Mouse (Mus musculus): ENCODE measurements at regions not wholly inside any gene's neighbourhood (a gene's known extent, or its start where the extent isn't known, plus 50 kb on each side); places are given as distances from the start of the nearest gene placed in this dataset.
"Not testable (repeated sequence)": the region's sequence is repeated elsewhere in the genome, so short reads cannot be mapped to it uniquely, and the experiment has no call there.

DNA sequence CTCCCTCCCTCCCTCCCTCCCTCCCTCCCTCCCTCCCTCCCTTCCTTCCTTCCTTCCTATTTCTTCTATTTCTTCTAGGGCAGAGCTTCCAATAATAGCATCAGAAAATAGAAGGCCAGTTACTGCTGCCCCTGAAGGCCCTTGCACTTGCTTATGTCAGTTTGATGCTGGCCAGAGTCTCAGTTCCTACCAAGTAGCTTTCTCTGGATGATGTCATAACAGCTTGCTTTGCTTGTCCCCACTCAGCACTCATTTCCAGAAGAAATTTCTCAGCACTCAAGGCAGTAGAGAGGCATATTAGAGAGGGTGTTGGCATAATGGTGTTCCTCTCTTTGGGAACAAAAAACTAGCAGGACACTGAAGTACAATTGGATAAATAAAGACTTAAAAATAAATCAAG is 811.6 kb upstream of the 4930444P10Rik start:
- Histone ChIP-seq H3K4me2 (no peak overlapping the region), H3K9me3 (replicated peaks) (no peaks in the 10 kb centered on the region), H3K27ac (no peak overlapping the region), H3K4me1 (no peaks in the 10 kb centered on the region), H3K9ac (no peak overlapping the region), H3K4me3 (no peak overlapping the region), H3K36me3 (ENCODE audit: poor library complexity, severe bottlenecking) (no peaks in the 10 kb centered on the region), H3K27me3 (no peaks in the 10 kb centered on the region)
- ATAC-seq: no peak

DNA sequence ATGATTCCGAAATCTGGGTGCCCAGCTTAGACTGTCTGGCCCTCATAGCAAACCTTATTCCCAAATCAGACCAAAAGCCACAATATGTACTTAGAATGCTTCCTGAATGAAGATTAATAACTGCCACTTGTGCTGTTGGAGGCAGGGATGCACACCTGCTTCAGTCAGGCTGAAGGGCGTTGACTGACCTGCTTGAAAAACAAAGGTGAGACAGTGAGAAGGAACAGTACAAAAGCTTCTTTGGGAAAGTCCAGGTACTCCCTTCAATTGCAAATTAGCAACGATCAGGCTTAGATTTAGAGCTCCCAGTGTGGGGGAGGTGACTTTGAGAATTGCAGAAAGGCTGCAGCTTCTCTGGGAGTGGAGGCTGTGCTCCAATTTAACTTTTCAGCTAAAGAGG is 775.3 kb upstream of the 4930444P10Rik start:
- not testable (repeated sequence) for ATAC-seq; H3K27me3 ChIP-seq; H3K27ac ChIP-seq; H3K4me2 ChIP-seq; H3K4me3 ChIP-seq; H3K9me3 ChIP-seq (replicated peaks); H3K9ac ChIP-seq; H3K36me3 ChIP-seq (ENCODE audit: poor library complexity, severe bottlenecking); H3K4me1 ChIP-seq
- 81% methylated on average over 3 of the region's 3 CpGs for WGBS

DNA sequence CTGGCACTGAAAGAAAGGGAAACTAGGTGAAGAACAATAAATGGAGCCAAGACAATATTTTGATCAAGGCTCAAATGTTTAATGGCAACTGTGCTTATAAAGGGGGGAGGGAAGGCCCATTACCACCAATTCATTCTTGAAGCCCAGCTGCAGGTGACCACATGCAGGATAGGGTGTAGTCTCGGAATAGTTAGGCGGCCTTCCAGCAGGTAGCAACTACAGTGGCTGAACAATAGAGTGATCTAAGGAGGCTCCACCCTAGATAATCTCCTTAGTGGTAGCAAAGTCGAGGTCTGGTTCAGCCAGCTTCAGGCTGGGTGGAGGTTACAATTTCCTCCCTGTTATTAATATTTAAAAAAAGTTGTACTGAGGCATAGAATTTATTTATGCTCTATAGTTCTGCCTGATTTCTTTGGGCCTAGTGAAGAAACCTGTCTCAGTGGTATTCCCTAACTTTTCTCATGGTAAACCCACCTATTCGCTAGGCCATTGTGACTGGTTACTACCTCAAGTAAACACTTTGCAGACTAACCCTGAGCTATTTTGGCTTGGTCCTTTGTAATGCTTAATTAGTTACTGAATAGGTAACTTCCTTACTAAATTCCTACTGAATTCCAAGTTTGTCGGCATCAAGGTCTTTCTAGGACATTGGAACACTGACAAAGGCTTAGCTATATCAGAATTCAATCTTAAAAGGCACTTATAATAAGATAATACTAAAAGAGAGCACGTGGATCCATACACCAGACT is 774.1 kb upstream of the 4930444P10Rik start:
- H3K27ac ChIP-seq; H3K4me1 ChIP-seq; H3K9ac ChIP-seq; H3K4me3 ChIP-seq; H3K4me2 ChIP-seq; H3K9me3 ChIP-seq (replicated peaks); H3K36me3 ChIP-seq (ENCODE audit: poor library complexity, severe bottlenecking); H3K27me3 ChIP-seq; ATAC-seq: not testable (repeated sequence)
- 83% methylated on average over 6 of the region's 6 CpGs for WGBS

DNA sequence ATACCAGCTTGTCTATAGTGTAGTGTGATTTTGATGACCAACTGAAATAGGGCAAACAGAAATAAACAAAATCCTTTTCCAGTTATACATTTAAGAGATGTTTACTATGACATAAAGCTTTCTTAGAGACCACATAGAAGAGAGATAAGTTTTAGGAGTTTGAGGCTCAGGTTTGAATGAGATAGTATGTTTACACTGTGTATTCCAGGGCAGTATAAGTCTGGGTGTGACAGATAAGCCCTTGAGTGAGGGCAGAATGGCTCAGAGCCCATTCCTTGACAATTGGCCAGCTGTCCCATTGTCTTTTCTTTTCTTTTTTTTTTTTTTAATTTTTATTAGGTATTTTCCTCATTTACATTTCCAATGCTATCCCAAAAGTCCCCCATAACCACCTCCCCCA is 744.0 kb upstream of the 4930444P10Rik start:
- H3K4me1 ChIP-seq: no peaks in the 10 kb centered on the region
- no peak overlapping the region for H3K27ac ChIP-seq
- H3K9me3 ChIP-seq (replicated peaks): no peaks in the 10 kb centered on the region
- ATAC-seq: no peak
- H3K27me3 ChIP-seq: no peaks in the 10 kb centered on the region
- H3K9ac ChIP-seq: no peak overlapping the region
- H3K4me3 ChIP-seq: no peak overlapping the region
- no peaks in the 10 kb centered on the region for H3K36me3 ChIP-seq (ENCODE audit: poor library complexity, severe bottlenecking)
- H3K4me2 ChIP-seq: no peak overlapping the region

DNA sequence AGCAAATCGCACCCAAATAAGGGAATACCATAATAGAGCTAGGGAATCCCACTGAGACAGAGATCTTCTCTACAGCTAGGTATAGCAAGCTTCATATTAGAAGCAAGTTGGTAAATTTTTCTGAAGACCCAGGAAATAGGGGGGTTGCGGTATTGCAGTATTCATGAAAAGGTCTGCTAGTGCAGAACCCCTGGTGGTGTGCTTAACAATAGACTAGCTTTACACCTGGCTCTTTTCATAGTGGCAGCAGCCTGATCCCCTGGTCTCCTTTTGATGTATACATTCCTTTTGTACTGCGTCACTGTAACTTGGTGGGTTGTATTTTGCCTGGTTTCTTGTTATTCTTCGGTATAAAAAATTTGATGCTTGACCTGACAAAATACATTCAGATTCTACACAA is 731.6 kb upstream of the 4930444P10Rik start:
- 28% methylated on average over 4 of the region's 4 CpGs for WGBS
- not testable (repeated sequence) for H3K9me3 ChIP-seq (replicated peaks); H3K27me3 ChIP-seq; H3K9ac ChIP-seq; H3K4me1 ChIP-seq; H3K27ac ChIP-seq; H3K4me2 ChIP-seq; H3K4me3 ChIP-seq; H3K36me3 ChIP-seq (ENCODE audit: poor library complexity, severe bottlenecking); ATAC-seq

DNA sequence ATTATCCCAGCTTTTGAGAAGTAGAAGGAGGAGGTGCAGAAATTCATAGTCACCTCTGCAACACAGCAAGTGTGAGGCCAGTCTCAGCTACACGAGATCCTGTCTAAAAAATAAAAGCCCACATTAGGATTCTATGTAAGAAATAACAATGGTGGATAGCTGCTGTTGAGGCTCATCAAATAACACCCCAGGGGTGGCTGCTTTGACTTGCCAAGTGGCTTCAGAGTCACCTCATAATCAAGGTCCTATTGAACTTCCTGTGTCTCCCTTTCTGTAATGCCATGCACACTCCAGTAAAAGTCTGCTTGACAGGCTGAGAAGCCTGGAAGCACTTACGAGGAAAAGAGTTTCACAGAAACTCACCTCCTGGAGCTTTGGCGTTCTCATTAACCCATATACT is 730.9 kb upstream of the 4930444P10Rik start:
- no peaks in the 10 kb centered on the region for H3K9me3 ChIP-seq (replicated peaks)
- peaks cover 4% of the 10 kb centered on the region; the same call in 1 of the 2 replicates for H3K4me1 ChIP-seq
- 22% methylated on average over 3 of the region's 3 CpGs for WGBS
- no peak overlapping the region for H3K27ac ChIP-seq
- H3K9ac ChIP-seq: no peak overlapping the region
- H3K4me3 ChIP-seq: no peak overlapping the region
- no peaks in the 10 kb centered on the region for H3K27me3 ChIP-seq
- no peak overlapping the region for H3K4me2 ChIP-seq
- no peaks in the 10 kb centered on the region for H3K36me3 ChIP-seq (ENCODE audit: poor library complexity, severe bottlenecking)
- no peak for ATAC-seq

DNA sequence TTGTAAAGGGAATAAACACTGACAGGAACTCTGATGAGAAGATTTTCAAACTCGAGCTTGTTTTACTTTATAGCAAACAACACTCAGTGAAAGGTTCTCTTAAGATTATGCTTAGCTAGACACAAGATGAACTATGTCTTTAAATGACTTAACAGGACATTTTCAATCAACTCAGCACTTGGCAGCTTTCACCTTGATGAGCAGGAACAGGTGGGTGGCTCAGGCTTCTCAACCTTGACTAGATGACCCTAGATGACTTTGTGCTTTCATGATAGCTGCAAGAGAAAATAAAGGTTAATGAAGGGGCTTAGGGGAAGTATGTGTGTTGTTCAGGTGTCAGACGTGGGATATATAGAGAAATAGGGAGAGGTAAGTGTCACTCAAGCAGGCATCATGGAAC is 728.1 kb upstream of the 4930444P10Rik start:
- no peak overlapping the region for H3K4me2 ChIP-seq
- WGBS: 76% methylated on average over 2 of the region's 2 CpGs
- no peak overlapping the region for H3K9ac ChIP-seq
- no peak overlapping the region for H3K27ac ChIP-seq
- H3K4me1 ChIP-seq: peaks cover 4% of the 10 kb centered on the region; the same call in 1 of the 2 replicates
- no peaks in the 10 kb centered on the region for H3K27me3 ChIP-seq
- H3K9me3 ChIP-seq (replicated peaks): no peaks in the 10 kb centered on the region
- H3K36me3 ChIP-seq (ENCODE audit: poor library complexity, severe bottlenecking): no peaks in the 10 kb centered on the region
- no peak for ATAC-seq
- H3K4me3 ChIP-seq: no peak overlapping the region

DNA sequence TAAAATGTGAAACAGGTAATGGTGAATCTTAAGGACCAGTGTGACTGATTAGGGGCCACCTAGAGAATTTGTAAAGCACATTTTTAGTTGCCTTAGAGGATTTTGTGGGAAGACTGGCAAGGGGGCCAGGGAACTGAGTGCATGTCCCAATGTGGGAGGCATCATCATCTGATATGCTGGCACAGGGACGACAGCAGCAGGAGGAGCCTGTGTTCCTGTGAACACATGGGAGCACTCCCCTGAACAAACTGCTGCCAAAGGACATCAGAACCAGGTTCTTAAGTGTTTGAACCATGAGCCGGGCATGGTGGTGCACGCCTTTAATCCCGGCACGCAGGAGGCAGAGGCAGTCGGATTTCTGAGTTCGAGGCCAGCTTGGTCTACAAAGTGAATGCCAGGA is 723.4 kb upstream of the 4930444P10Rik start:
- H3K4me3 ChIP-seq: no peak overlapping the region
- H3K27me3 ChIP-seq: no peaks in the 10 kb centered on the region
- H3K9ac ChIP-seq: no peak overlapping the region
- no peaks in the 10 kb centered on the region for H3K36me3 ChIP-seq (ENCODE audit: poor library complexity, severe bottlenecking)
- 90% methylated on average over 7 of the region's 7 CpGs for WGBS
- H3K4me2 ChIP-seq: no peak overlapping the region
- no peak for ATAC-seq
- H3K9me3 ChIP-seq (replicated peaks): no peaks in the 10 kb centered on the region
- no peak overlapping the region for H3K27ac ChIP-seq
- H3K4me1 ChIP-seq: no peaks in the 10 kb centered on the region

DNA sequence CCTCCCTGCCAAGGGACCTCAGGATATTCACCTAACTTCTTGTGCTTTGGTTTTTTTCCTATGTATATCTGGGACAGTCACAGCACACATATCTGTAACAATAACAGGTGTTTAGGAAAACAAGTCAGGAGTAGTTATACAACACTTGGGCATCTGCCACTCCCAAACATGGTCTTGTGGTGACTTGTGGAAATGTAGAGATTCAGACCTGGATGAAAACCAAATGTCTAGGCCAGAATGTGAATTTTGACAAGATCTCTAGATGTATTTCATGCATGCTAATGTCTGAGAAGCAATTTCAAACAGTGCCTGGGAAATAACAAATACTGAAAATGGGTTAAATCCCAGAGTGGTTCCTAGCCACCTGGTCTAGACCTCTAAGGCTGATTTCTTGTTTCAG is 722.6 kb upstream of the 4930444P10Rik start:
- ATAC-seq: no peak
- no peaks in the 10 kb centered on the region for H3K4me1 ChIP-seq
- no peak overlapping the region for H3K9ac ChIP-seq
- H3K36me3 ChIP-seq (ENCODE audit: poor library complexity, severe bottlenecking): no peaks in the 10 kb centered on the region
- H3K9me3 ChIP-seq (replicated peaks): no peaks in the 10 kb centered on the region
- no peak overlapping the region for H3K4me2 ChIP-seq
- H3K27ac ChIP-seq: no peak overlapping the region
- no peaks in the 10 kb centered on the region for H3K27me3 ChIP-seq
- H3K4me3 ChIP-seq: no peak overlapping the region

DNA sequence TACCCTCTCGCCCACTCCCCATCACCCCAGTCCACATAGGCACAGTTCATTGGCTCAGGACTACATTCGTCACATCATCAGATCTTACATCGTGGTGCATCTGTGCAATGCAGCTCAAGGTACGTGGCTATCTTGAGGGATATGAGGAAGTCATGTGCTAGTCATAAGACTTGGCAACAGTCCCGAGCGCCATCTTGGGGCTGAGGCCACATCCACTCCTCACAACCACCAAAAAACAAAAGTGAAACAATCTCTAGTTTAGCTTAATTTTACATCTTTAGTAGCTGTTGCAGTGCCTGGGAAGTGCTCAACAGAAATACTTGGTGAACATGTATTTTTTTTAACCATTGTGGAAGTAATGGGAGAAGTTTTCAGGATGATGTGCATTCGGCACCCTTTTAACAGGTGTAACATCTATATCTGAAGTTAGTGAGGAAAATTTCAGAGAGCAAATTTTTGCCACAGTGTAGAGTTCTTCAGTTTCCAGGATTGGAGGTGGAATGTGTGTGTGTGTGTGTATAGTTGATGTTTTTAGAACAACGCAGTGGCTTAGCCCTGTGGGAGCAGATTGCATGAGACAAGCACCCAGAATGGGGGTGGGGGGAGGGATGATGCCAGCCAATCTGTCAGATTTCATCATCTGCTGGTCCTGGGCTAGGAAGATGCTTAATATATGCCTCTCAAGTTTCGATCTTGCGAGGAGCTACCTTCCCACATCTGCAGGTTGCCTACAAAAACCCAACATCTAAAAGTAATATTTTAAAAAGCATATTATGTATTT is 716.4 kb upstream of the 4930444P10Rik start:
- no peaks in the 10 kb centered on the region for H3K36me3 ChIP-seq (ENCODE audit: poor library complexity, severe bottlenecking)
- H3K9me3 ChIP-seq (replicated peaks): no peaks in the 10 kb centered on the region
- no peak overlapping the region for H3K9ac ChIP-seq
- H3K4me3 ChIP-seq: no peak overlapping the region
- ATAC-seq: peak; percentile 43; the same call in 1 of the 2 replicates
- H3K4me1 ChIP-seq: no peaks in the 10 kb centered on the region
- H3K27me3 ChIP-seq: no peaks in the 10 kb centered on the region
- WGBS: 92% methylated on average over 10 of the region's 10 CpGs
- H3K27ac ChIP-seq: no peak overlapping the region
- no peak overlapping the region for H3K4me2 ChIP-seq

DNA sequence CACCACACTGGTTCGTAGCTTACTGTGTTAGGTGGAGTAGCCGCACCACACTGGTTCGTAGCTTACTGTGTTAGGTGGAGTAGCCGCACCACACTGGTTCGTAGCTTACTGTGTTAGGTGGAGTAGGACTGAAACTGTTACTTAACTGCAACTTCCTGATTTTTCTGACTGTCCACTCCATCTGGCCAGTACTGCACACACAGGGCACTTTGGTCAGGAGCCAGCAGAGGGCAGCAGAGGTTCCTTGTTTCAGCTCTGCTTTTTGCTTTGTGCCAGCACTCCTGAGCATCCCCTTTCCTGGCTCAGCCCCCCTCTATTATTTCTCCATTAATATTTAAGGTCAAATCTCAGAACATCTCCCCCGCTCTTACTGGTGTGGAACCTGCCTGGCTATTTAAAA is 705.2 kb upstream of the 4930444P10Rik start:
- WGBS: 75% methylated on average over 6 of the region's 6 CpGs
- H3K4me2 ChIP-seq: no peak overlapping the region
- peak; percentile 82 for ATAC-seq
- H3K27me3 ChIP-seq: no peaks in the 10 kb centered on the region
- H3K9ac ChIP-seq: no peak overlapping the region
- H3K27ac ChIP-seq: no peak overlapping the region
- no peaks in the 10 kb centered on the region for H3K9me3 ChIP-seq (replicated peaks)
- no peak overlapping the region for H3K4me3 ChIP-seq
- no peaks in the 10 kb centered on the region for H3K4me1 ChIP-seq
- no peaks in the 10 kb centered on the region for H3K36me3 ChIP-seq (ENCODE audit: poor library complexity, severe bottlenecking)

DNA sequence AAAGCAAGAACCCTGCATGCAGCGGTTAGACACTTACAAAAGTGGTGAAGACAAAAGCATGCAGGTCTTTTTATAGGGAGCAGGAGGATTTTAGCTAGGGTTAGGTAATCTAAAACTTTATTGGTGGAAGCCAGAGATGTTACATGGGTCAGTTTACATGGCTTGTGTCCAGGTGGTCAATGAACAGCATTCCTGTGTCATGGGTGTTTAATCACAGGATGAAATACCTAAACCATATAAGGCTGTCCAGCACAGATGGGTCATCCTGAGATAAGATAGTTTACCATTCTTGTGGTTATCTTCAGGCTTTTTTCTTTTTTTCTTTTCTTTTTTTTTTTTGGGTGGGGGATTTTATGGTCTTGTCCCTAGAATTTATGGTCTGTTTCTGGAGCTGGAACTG is 703.3 kb upstream of the 4930444P10Rik start:
- no peak overlapping the region for H3K9ac ChIP-seq
- 94% methylated on average over 1 of the region's 1 CpGs for WGBS
- no peaks in the 10 kb centered on the region for H3K9me3 ChIP-seq (replicated peaks)
- no peaks in the 10 kb centered on the region for H3K36me3 ChIP-seq (ENCODE audit: poor library complexity, severe bottlenecking)
- ATAC-seq: no peak
- H3K4me1 ChIP-seq: no peaks in the 10 kb centered on the region
- no peak overlapping the region for H3K27ac ChIP-seq
- no peak overlapping the region for H3K4me3 ChIP-seq
- H3K27me3 ChIP-seq: no peaks in the 10 kb centered on the region
- no peak overlapping the region for H3K4me2 ChIP-seq

Data from forebrain, embryonic 13.5 days (tissue).